Mouse (Mus musculus): ENCODE results near the gene A930004D18Rik.

GRCm38 (mm10) chr2:18017321-18017720 lies 20.2 kb downstream of the A930004D18Rik start:
- TF ChIP-seq MYOD1 (IDR thresholded peaks at IDR 0.05; ENCODE audit: control insufficient read depth in 1 of 3, insufficient read length in 2 of 3, low read depth in 2 of 3) (no peak), POLR2A (IDR thresholded peaks at IDR 0.05; ENCODE audit: insufficient read length, low read depth) (no peak), USF1 (IDR thresholded peaks at IDR 0.05; ENCODE audit: low read depth) (no peak), MYOG (IDR thresholded peaks at IDR 0.05; ENCODE audit: control insufficient read depth in 1 of 3, insufficient read depth in 1 of 3, insufficient read length in 2 of 3, low read depth in 2 of 3) (no peak), CEBPB (IDR thresholded peaks at IDR 0.05; ENCODE audit: insufficient read depth, poor library complexity, severe bottlenecking) (no peak)
